Mouse (Mus musculus): ENCODE measurements around the gene Fam208a.

Fam208a gene

DNA sequence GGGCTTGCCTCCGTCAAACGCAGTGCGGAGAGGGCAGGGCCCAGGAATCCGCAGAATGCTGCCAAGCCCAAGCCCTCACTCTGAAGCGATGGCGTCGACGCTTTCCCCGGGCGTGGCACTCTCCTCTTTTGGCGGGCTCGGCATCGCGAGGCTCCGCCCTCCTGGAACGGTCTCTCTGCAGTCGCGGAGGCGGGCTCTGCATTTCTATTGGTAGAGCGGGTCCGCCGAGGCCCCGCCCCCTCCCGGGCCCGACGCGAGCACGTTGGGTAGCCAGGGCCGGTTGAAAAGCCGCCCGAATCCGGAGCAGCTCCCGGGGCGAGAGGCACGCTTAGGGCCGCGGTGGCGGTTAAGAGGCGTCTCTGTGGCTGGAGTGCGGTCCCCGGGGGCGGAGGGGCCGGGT is at the start of gene Fam208a:
TSS of gene Fam208a (plus strand) at position 262 of the 400 bp plus-strand sequence.
- DNase-seq, result peak; percentile 96

DNA sequence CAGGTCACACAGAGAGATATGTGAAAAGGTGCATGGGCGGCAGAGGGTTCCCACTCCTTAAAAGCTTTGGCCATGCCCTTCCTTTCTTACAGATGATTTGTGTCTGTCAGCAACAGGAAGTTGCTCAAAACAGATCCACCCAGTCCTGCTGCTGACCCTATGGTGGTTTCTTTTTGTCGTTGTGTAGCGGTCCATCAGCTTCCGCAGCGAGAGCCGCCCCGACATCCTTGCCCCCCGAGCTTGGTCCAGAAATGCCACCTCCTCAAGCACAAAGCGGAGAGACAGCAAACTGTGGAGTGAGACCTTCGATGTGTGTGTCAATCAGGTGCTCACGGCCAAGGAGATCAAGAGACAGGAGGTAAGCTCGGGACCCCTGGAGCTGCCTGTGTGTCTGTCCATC is 49.2 kb upstream of the Fam208a start:
- DNase-seq, result no peak

DNA sequence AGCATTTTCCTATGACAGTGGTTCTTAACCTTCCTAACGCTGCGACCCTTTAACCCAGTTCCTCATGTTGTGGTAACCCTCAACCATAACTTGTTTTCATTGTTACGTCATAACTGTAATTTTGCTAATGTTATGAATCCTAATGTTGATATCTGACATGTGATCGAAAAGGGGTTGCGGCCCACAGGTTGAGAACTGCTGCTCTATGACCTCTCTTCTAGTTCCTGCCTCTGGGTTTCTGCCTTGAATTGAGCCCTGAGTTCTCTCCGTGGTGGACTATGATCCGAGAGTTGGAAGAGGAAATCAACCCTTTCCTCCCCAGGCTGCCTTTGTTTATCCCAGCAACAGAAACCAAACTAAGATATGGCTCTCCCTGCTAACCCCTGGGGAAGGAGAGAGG is 47.2 kb upstream of the Fam208a start:
- DNase-seq, result no peak

DNA sequence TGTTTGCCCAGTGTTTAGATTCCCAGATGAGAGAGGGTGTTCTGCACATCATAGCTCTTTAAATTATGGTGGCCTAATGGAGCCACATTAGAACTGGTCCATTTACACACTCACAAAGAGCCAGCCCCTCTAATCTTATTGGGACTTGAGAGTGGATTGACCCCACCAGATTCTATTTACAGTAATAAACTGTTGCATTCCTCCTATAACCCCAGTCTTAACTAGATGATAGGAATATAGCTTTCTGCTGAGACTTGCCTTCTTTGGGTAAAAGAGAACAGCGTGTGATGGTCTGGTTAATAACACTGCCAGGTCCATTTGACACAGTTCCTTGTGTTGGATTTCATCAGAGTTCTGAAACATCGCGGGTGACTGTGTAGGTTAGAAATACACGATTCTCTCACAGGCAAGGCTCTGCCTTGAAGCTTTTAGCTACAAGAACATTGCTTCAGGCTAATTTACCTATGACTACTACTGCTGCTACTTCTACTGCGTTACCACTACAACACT is 45.3 kb upstream of the Fam208a start:
- DNase-seq, result no peak

- no peak for DNase-seq
Observed at GRCm38 (mm10) chr14:27384143-27384542, 44.5 kb upstream of the Fam208a start.

GRCm38 (mm10) chr14:27388616-27389015 is 40.0 kb upstream of the Fam208a start:
- DNase-seq, result no peak

DNA sequence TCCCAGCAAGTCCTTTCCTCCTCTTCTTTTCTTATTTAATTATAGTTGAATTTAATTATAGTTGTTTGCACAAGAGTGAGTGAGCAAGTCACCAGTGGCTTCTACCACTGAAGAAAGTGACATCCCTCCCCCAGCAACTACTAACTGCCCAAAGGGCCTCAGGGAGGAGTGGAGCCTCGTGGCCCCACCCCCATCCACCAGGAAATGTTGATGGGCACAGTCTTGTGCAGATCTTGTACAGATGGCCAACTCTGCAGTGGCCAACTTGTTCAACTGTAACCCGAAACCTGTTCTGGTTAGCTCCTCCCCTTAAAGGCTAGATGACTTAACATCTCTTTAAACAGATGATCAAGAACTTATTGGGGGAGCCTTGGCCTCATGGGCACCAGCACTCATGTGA is 38.9 kb upstream of the Fam208a start:
- no peak for DNase-seq

DNA sequence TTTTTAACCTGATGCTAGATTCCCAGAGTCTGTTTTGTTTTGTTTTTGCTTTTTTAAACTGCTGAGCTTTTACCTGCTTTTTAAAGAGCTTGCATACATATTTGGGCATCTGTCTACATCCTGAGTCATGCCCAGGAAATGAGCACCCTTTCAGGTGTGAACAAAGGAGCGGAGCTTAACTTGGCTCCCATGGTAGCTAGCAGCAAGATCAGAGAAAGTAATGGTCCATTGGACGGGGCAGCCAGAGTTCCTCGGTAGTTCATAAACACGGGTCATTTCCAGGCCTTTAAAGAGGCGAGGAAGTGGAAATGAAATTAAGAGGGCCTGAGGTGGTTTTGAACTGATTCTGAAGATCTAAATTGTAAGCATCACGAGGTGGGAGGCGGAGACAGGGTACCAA is 38.0 kb upstream of the Fam208a start:
- DNase-seq, result no peak

DNA sequence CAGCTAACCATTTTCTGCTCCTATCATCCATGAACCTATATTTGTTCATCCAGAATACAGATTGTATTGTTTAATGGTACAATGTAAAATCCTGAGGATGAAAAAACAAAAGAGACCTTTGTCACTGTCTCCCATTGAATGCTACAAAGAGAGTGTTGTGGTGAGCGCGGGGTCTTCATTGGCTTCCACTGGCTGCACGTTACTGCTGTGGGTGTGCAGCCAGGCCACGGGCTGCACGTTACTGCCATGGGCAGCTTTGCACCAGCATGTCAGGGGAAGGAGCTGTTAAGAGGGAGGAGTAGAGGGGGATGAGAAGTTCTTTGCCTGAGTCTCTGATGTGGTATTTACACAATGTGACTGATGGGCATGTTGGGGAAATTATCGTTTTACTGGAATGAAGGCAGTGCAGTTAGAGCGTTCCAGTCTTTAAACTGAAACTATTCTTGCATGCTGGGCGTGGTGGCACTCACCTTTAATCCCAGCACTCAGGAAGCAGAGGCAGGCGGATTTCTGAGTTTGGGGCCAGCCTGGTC is 36.8 kb upstream of the Fam208a start:
- no peak for DNase-seq

GRCm38 (mm10) chr14:27392660-27393059 is 36.0 kb upstream of the Fam208a start:
- no peak for DNase-seq

- DNase-seq, result no peak
Observed at GRCm38 (mm10) chr14:27393806-27394205, 34.8 kb upstream of the Fam208a start.

- no peak for DNase-seq
Observed at GRCm38 (mm10) chr14:27396424-27396823, 32.2 kb upstream of the Fam208a start.

DNA sequence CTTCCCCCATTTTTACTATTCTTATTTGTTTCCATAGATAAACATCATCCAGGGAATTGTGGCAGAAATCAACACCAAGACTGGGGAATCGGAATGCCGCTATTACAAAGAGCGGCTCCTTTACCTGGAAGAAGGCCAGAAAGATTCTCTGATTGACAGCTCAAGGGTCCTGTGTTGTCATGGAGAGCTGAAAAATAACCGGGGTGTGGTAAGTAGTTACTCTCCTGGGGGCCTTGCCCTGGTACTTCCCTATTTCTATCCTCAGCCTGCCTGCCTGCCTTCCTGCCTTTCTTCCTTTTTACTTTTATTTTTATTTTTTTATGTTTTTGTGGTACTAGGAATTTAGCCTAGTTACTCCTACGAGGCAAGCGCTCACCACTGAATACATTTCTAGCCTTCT is 31.1 kb upstream of the Fam208a start:
- DNase-seq, result no peak

DNA sequence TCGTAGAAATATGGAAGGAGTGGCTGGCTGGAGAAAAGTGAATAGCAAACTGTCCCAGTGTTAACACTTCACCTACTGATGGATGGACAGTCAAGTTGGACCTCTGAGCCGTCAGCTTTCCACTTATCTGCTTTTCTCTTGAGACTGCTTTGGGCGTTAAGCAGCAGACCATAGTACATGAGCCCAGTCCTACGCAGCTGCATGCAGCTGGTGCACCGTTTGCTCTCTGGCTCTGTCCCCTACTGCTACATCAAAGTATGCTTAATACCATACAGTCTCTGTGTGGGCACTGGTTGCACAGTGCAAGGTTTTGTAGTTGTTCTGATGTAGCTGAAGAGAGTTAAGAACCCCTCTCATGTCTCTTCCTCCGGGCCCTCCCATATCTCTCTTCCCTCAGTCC is 28.1 kb upstream of the Fam208a start:
- no peak for DNase-seq

- DNase-seq, result no peak
Observed at GRCm38 (mm10) chr14:27401717-27402278, 26.8 kb upstream of the Fam208a start.

GRCm38 (mm10) chr14:27402332-27403250 is 26.0 kb upstream of the Fam208a start:
- no peak for DNase-seq

GRCm38 (mm10) chr14:27405452-27405851 is 23.2 kb upstream of the Fam208a start:
- DNase-seq, result no peak

GRCm38 (mm10) chr14:27405947-27406346 is 22.7 kb upstream of the Fam208a start:
- no peak for DNase-seq

DNA sequence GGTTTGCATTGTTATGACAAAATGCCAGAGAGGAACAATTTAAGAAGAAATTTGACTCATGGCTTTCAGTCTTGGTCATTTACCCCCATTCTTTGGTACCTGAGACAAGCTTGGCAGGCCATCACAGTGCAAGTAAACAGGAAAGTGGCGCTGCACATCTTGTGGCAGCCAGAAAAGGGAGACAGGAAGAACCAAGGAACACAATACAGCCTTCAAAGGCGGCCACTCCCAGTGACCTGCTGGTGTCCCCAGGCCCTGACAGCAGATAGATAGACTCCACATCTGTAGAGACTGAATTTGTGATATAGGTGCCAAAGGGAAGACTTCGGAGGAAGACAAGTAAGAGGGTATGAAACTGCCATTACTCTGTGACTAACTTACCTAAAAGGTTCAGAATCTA is 20.4 kb upstream of the Fam208a start:
- DNase-seq, result no peak

DNA sequence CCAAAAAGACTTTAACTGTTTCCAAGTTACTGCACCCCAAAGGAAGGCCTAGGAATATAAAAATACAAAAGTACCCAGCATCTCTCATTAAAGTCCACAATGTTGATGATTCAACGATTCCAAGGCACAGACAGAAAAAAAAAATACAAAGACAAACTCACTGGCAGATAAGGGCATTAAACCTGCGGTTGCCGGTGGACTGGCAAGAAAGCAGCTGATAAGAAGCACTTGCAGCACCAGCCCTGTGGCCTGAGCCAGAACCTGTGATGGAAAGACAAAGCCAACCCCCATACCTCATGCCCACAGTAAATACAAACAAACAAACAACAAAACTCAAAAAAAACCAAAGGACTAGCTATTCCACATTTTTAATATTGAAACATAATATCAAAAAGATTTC is 19.0 kb upstream of the Fam208a start:
- DNase-seq, result no peak

- DNase-seq, result no peak
Observed at GRCm38 (mm10) chr14:27411492-27411891, 17.1 kb upstream of the Fam208a start.

DNA sequence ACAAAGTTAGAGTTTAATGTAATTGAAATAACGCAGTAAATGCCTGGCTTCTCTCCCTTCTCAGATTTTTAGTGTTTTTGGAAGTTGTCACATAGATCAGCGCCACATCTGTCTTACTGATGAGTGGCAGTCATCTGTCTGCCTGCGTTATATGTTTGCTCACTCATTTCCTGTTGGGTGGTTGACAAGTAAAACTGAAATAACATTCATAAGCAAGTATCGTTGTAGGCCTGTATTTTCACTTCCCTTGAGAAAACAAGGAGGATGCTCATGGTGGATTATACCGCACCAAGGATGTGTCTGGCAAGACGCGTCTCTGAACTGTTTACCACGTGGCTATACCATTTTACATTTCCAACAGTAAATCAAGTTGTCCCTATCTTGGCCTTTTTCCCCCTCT is 15.9 kb upstream of the Fam208a start:
- no peak for DNase-seq

DNA sequence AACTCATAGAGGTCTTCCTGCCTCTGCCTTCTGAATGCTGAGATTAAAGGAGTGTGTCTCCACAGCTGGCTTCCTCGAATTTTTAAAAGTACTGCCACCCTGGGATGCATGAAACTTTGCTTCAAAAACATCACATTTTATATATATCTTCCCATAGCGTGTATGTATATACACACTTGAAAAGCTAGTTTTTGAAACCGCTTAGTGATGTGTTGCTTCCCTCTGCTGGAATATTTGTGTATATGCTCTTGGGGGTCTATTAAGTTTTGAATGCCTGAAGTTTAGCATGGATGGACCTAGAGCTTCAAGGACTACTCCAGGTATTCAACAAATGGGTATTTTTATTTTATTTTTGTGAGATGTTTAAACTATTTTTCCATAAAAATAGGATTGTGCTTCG is 14.7 kb upstream of the Fam208a start:
- DNase-seq, result no peak

DNA sequence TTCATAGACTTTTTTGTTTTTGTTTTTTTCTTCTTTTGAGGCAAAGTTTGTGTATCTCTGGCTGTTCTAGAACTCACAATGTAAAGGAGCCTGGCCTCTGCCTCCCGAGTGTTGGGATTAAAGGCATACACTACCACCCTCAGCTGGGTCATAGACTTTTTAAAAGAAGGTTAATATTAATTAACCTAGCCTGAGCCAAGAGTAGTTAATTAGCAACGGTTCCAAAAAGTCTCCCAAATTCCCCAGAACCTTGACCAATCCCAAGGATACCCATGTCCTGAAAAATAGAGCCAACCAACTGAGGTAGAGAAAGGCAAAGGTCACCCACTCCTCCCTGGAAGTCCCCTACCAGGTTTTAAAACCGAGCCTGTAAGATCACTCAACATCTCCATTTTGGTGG is 7.8 kb upstream of the Fam208a start:
- no peak for DNase-seq
